In genomic region chr16:33677901-33678300, GRCm38 (mm10) we compare ENCODE assay signal across 13 mouse cellular contexts. TPM values are rescaled to one million over a fixed set of nuclear protein-coding genes. Genes with fewer than 3 reads are reported as not detected.
DNase-seq lines count a peak whose midpoint lies in the region; ATAC-seq and TF ChIP-seq lines count a peak whose summit lies in the region.
"Had no signal": no experiment of that assay in that cellular context is flagged by ENCODE, and none has a peak within 500 bp of the region (broad histone marks: within the 10 kb centered on the region; RNA-seq: fewer than 3 reads in every experiment).

No protein-coding gene starts in this region.

- WGBS in kidney, adult 2 months: 67% methylated on average over 5 of the region's 5 CpGs
- WGBS in kidney, embryonic 14.5 days: 88% methylated on average over 5 of the region's 5 CpGs
- WGBS in lung, adult 2 months: 12% methylated on average over 5 of the region's 5 CpGs
- WGBS in forebrain, embryonic 13.5 days: 90% methylated on average over 5 of the region's 5 CpGs

- no peak overlapping the region for H3K27ac ChIP-seq in kidney, adult 2 months (ENCODE audit: insufficient read depth, low read depth, low read length)
- no peak overlapping the region for H3K27ac ChIP-seq in kidney, embryonic 14.5 days (ENCODE audit: low read depth, low read length)
- no peak overlapping the region for H3K27ac ChIP-seq in forebrain, embryonic 13.5 days
- H3K27ac ChIP-seq: hindbrain, embryonic 13.5 days had no signal

- TF ChIP-seq CTCF in kidney, adult 2 months (conservative IDR thresholded peaks at IDR 0.05; ENCODE audit: insufficient read depth, insufficient read length, low read depth, low read length): no peak
- TF ChIP-seq CTCF in lung, adult 2 months (IDR thresholded peaks at IDR 0.05; ENCODE audit: insufficient read depth, low read length): no peak

- H3K4me2 ChIP-seq in kidney, embryonic 14.5 days (replicated peaks; ENCODE audit: low read depth, low read length): no peak overlapping the region
- no peak overlapping the region for H3K4me2 ChIP-seq in forebrain, embryonic 13.5 days
- H3K4me2 ChIP-seq: hindbrain, embryonic 13.5 days had no signal

- no peak overlapping the region for H3K9ac ChIP-seq in kidney, embryonic 14.5 days (ENCODE audit: low read depth, low read length)
- no peak overlapping the region for H3K9ac ChIP-seq in forebrain, embryonic 13.5 days
- H3K9ac ChIP-seq: hindbrain, embryonic 13.5 days had no signal

- H3K27me3 ChIP-seq in kidney, adult 2 months (replicated peaks; ENCODE audit: control insufficient read depth, insufficient read depth, low read length): no peaks in the 10 kb centered on the region
- H3K27me3 ChIP-seq in kidney, embryonic 14.5 days (ENCODE audit: control insufficient read depth, insufficient read depth, low read length): no peaks in the 10 kb centered on the region
- no peaks in the 10 kb centered on the region for H3K27me3 ChIP-seq in forebrain, embryonic 13.5 days
- H3K27me3 ChIP-seq: CH12.LX; hindbrain, embryonic 13.5 days had no signal

- H3K36me3 ChIP-seq in kidney, adult 2 months (ENCODE audit: control insufficient read depth, insufficient read depth, low read length): no peaks in the 10 kb centered on the region
- H3K36me3 ChIP-seq in kidney, embryonic 14.5 days (ENCODE audit: control insufficient read depth, insufficient read depth, low read length): no peaks in the 10 kb centered on the region
- H3K36me3 ChIP-seq in forebrain, embryonic 13.5 days (ENCODE audit: poor library complexity, severe bottlenecking): no peaks in the 10 kb centered on the region
- H3K36me3 ChIP-seq: hindbrain, embryonic 13.5 days had no signal

- intact Hi-C loops in gastrocnemius, postnatal 14 days (cut with DNase I; ENCODE audit: low total_unique reads): no loop called here

- peaks cover 9% of the 10 kb centered on the region for H3K4me1 ChIP-seq in kidney, adult 2 months (ENCODE audit: control insufficient read depth, insufficient read depth, low read length)
- H3K4me1 ChIP-seq in kidney, embryonic 14.5 days (ENCODE audit: control insufficient read depth, insufficient read depth, low read length): 0 out of 2 replicates have a peak, but pooled peaks cover 6% of the 10 kb centered on the region
- H3K4me1 ChIP-seq in lung, adult 2 months (ENCODE audit: control insufficient read depth, insufficient read depth, low read length): peaks cover 42% of the 10 kb centered on the region
- peaks cover 22% of the 10 kb centered on the region for H3K4me1 ChIP-seq in forebrain, embryonic 13.5 days

- H3K4me3 ChIP-seq in kidney, adult 2 months (ENCODE audit: insufficient read depth, low read depth, low read length): no peak overlapping the region
- no peak overlapping the region for H3K4me3 ChIP-seq in kidney, embryonic 14.5 days (ENCODE audit: low read length)
- H3K4me3 ChIP-seq in lung, adult 2 months (replicated peaks; ENCODE audit: extremely low read depth, low read depth, low read length): no peak overlapping the region
- H3K4me3 ChIP-seq in forebrain, embryonic 13.5 days: no peak overlapping the region
- H3K4me3 ChIP-seq: hindbrain, embryonic 13.5 days had no signal

- no peaks in the 10 kb centered on the region for H3K9me3 ChIP-seq in kidney, embryonic 14.5 days (ENCODE audit: control insufficient read depth, low read length)
- no peaks in the 10 kb centered on the region for H3K9me3 ChIP-seq in forebrain, embryonic 13.5 days (replicated peaks)
- H3K9me3 ChIP-seq: hindbrain, embryonic 13.5 days had no signal

- ATAC-seq in kidney, embryonic 14.5 days (ENCODE audit: low FRiP score, low TSS enrichment): no peak
- ATAC-seq in forebrain, embryonic 13.5 days: no peak

- no peak for TF ChIP-seq POLR2A in kidney, adult 2 months (IDR thresholded peaks at IDR 0.05; ENCODE audit: low read depth, low read length)
- no peak for TF ChIP-seq POLR2A in lung, adult 2 months (IDR thresholded peaks at IDR 0.05; ENCODE audit: borderline replicate concordance, extremely low read depth, low read depth, low read length)

- DNase-seq in kidney, adult 2 months: peak; percentile 41
- DNase-seq in gastrocnemius, postnatal 14 days: peak; percentile 59
- DNase-seq in lung, adult 2 months: peak; percentile 56
- no peak for DNase-seq in spleen, adult 12 weeks (ENCODE audit: low spot score)
- DNase-seq in layer of hippocampus, postnatal 14 days (ENCODE audit: low spot score in 2 of 2): no peak
- DNase-seq: cerebellum, adult 8-10 months; kidney, adult 18-20 months; liver; right cerebral cortex, postnatal 25 days had no signal

RNA-seq across cellular contexts. Expression of gene Heg1, which starts 6.3 kb away (rescaled TPM):
- polyA plus RNA-seq in kidney, adult 2 months (2012; rRNA removed): 26.7 and 28.4 TPM in 2 replicates
- polyA plus RNA-seq in kidney, embryonic 14.5 days (2014; fragmentation: Nextera tagmentation; extraction: Ambion mirVana): 14.2 and 21.5 TPM in 2 replicates
- total RNA-seq in gastrocnemius, postnatal 14 days (2021): 10 to 100 TPM; 48.0 to 56.4 TPM
- 150 and 153 TPM in 2 replicates for polyA plus RNA-seq in lung, adult 2 months (2012; rRNA removed)
- 10 to 100 TPM; 39.6 to 41.7 TPM for total RNA-seq in layer of hippocampus, postnatal 14 days (2021)
- 21.3 and 22.3 TPM in 2 replicates for polyA plus RNA-seq in forebrain, embryonic 13.5 days (2015; fragmentation: Nextera tagmentation; extraction: Ambion mirVana)

Comparison
In these comparisons a context has a peak if more than half of its experiments do, and no peak if none do; other contexts are left out.
1. DNase-seq: peak in kidney, adult 2 months (single experiment), gastrocnemius, postnatal 14 days (single experiment) and lung, adult 2 months (single experiment); none in spleen, adult 12 weeks (single experiment) and layer of hippocampus, postnatal 14 days (0 of 2).